Mouse (Mus musculus) intestine, embryonic 16.5 days (tissue): ENCODE data around the gene Specc1l. TPM values are rescaled to one million over a fixed set of nuclear protein-coding genes. Genes with fewer than 3 reads are reported as not detected.

ENCODE experiments used
- ATAC-seq: fragments of 200-750 bp; cut with Nextera tagmentation; 2 replicates; pipeline ENCODE4 v1.8.0; 2017; ENCODE audit warnings: moderate TSS enrichment, moderate library complexity
- H3K27ac ChIP-seq: fragments of 300-500 bp; sonication (generic); 2 replicates; pipeline ENCODE4 v1.5.1; 2014; ENCODE audit warnings: mild to moderate bottlenecking, low read length
- H3K27me3 ChIP-seq: fragments of 300-500 bp; sonication (generic); replicated peaks from 2 replicates; pipeline ENCODE4 v1.6.1; 2014; ENCODE audit warnings: low read length, control low read depth, mixed read lengths; ENCODE audit not compliant: control insufficient read depth, insufficient read depth
- H3K36me3 ChIP-seq: fragments of 300-500 bp; sonication (generic); 2 replicates; pipeline ENCODE4 v1.6.1; 2014; ENCODE audit warnings: low read length, control low read depth; ENCODE audit not compliant: control insufficient read depth, insufficient read depth
- H3K4me1 ChIP-seq: fragments of 300-500 bp; sonication (generic); 2 replicates; pipeline ENCODE4 v1.6.1; 2014; ENCODE audit warnings: low read length, control low read depth, mixed read lengths; ENCODE audit not compliant: control insufficient read depth, insufficient read depth
- H3K4me2 ChIP-seq: fragments of 300-500 bp; sonication (generic); 2 replicates; pipeline ENCODE4 v1.6.1; 2014; ENCODE audit warnings: low read depth, low read length, control low read depth
- H3K4me3 ChIP-seq: fragments of 300-500 bp; sonication (generic); 2 replicates; pipeline ENCODE4 v1.5.1; 2014; ENCODE audit warnings: mild to moderate bottlenecking, low read length
- H3K9ac ChIP-seq: fragments of 300-500 bp; sonication (generic); 2 replicates; pipeline ENCODE4 v1.6.1; 2014; ENCODE audit warnings: low read depth, low read length
- H3K9me3 ChIP-seq: fragments of 300-500 bp; sonication (generic); 2 replicates; pipeline ENCODE4 v1.6.1; 2016; ENCODE audit warnings: low read length, control low read depth; ENCODE audit not compliant: control insufficient read depth
- WGBS: fragments of 180-500 bp; shearing (Covaris S2); extraction: QIAGEN DNeasy Blood & Tissue Kit; methylation state at CpG from one replicate; pipeline ENCODE4 v1.1.7; 2014; 5-methylcytosine and 5-hydroxymethylcytosine counted together
- polyA plus RNA-seq: library from polyadenylated mRNA; unstranded; fragments of >200 nt; fragmentation: Nextera tagmentation; extraction: Ambion mirVana; gene quantifications from 2 replicates; pipeline ENCODE4 v1.2.1, GENCODE M21; 2015

The Specc1l gene
- polyA plus RNA-seq, 1 experiment from 2014 or later, result 22.1 TPM

- ATAC-seq, result no peak
- no peak overlapping the region for H3K4me3 ChIP-seq
- 80% methylated on average over 8 of the region's 8 CpGs for WGBS
- 0 out of 2 replicates have a peak, but pooled peaks cover 3% of the 10 kb centered on the region for H3K27me3 ChIP-seq
- no peaks in the 10 kb centered on the region for H3K9me3 ChIP-seq
- no peak overlapping the region for H3K4me2 ChIP-seq
- H3K27ac ChIP-seq, result no peak overlapping the region
- no peaks in the 10 kb centered on the region for H3K36me3 ChIP-seq
- no peaks in the 10 kb centered on the region for H3K4me1 ChIP-seq
- no peak overlapping the region for H3K9ac ChIP-seq
These were observed 112.1 kb downstream of the Specc1l start for GRCm38 (mm10) chr10:75323986-75324385.

- Histone ChIP-seq H3K4me1 (no peaks in the 10 kb centered on the region), H3K36me3 (no peaks in the 10 kb centered on the region), H3K4me3 (no peak overlapping the region), H3K4me2 (no peak overlapping the region), H3K27me3 (0 out of 2 replicates have a peak, but pooled peaks cover 3% of the 10 kb centered on the region), H3K27ac (no peak overlapping the region), H3K9ac (no peak overlapping the region), H3K9me3 (no peaks in the 10 kb centered on the region)
- ATAC-seq, result no peak
- 69% methylated on average over 10 of the region's 10 CpGs for WGBS
These were observed 112.5 kb downstream of the Specc1l start for GRCm38 (mm10) chr10:75324391-75324790.

GRCm38 (mm10) chr10:75325821-75326220, 113.9 kb downstream of the Specc1l start:
- Histone ChIP-seq H3K36me3 (no peaks in the 10 kb centered on the region), H3K9me3 (no peaks in the 10 kb centered on the region), H3K4me2 (no peak overlapping the region), H3K9ac (no peak overlapping the region), H3K27ac (no peak overlapping the region), H3K4me3 (no peak overlapping the region), H3K4me1 (no peaks in the 10 kb centered on the region), H3K27me3 (no peaks in the 10 kb centered on the region)
- 94% methylated on average over 23 of the region's 23 CpGs for WGBS
- ATAC-seq, result no peak

GRCm38 (mm10) chr10:75326553-75326952, 114.7 kb downstream of the Specc1l start:
- H3K4me3 ChIP-seq, result no peak overlapping the region
- 59% methylated on average over 3 of the region's 3 CpGs for WGBS
- H3K4me1 ChIP-seq, result no peaks in the 10 kb centered on the region
- ATAC-seq, result no peak
- H3K9ac ChIP-seq, result no peak overlapping the region
- no peaks in the 10 kb centered on the region for H3K27me3 ChIP-seq
- H3K36me3 ChIP-seq, result no peaks in the 10 kb centered on the region
- H3K4me2 ChIP-seq, result no peak overlapping the region
- no peaks in the 10 kb centered on the region for H3K9me3 ChIP-seq
- no peak overlapping the region for H3K27ac ChIP-seq

GRCm38 (mm10) chr10:75327081-75327480, 115.2 kb downstream of the Specc1l start:
- no peak overlapping the region for H3K4me2 ChIP-seq
- H3K4me3 ChIP-seq, result no peak overlapping the region
- H3K9ac ChIP-seq, result no peak overlapping the region
- no peaks in the 10 kb centered on the region for H3K27me3 ChIP-seq
- no peak overlapping the region for H3K27ac ChIP-seq
- no peaks in the 10 kb centered on the region for H3K9me3 ChIP-seq
- no peaks in the 10 kb centered on the region for H3K4me1 ChIP-seq
- 65% methylated on average over 11 of the region's 11 CpGs for WGBS
- H3K36me3 ChIP-seq, result no peaks in the 10 kb centered on the region
- no peak for ATAC-seq

GRCm38 (mm10) chr10:75328201-75328704, 116.4 kb downstream of the Specc1l start:
- Histone ChIP-seq H3K4me3 (no peak overlapping the region), H3K4me2 (no peak overlapping the region), H3K9me3 (no peaks in the 10 kb centered on the region), H3K27ac (no peak overlapping the region), H3K36me3 (no peaks in the 10 kb centered on the region), H3K27me3 (no peaks in the 10 kb centered on the region), H3K9ac (no peak overlapping the region), H3K4me1 (no peaks in the 10 kb centered on the region)
- no peak for ATAC-seq
- 49% methylated on average over 4 of the region's 4 CpGs for WGBS

GRCm38 (mm10) chr10:75332268-75332667, 120.4 kb downstream of the Specc1l start:
- WGBS, result 85% methylated on average over 3 of the region's 3 CpGs
- H3K4me1 ChIP-seq, result no peaks in the 10 kb centered on the region
- no peak overlapping the region for H3K27ac ChIP-seq
- H3K9ac ChIP-seq, result no peak overlapping the region
- no peak overlapping the region for H3K4me2 ChIP-seq
- no peak overlapping the region for H3K4me3 ChIP-seq
- H3K9me3 ChIP-seq, result no peaks in the 10 kb centered on the region
- H3K36me3 ChIP-seq, result no peaks in the 10 kb centered on the region
- no peak for ATAC-seq
- H3K27me3 ChIP-seq, result no peaks in the 10 kb centered on the region

- Histone ChIP-seq H3K27me3 (no peaks in the 10 kb centered on the region), H3K4me3 (no peak overlapping the region), H3K4me1 (no peaks in the 10 kb centered on the region), H3K4me2 (no peak overlapping the region), H3K27ac (no peak overlapping the region), H3K36me3 (no peaks in the 10 kb centered on the region), H3K9ac (no peak overlapping the region), H3K9me3 (no peaks in the 10 kb centered on the region)
- 91% methylated on average over 23 of the region's 23 CpGs for WGBS
- ATAC-seq, result no peak
These were observed 121.4 kb downstream of the Specc1l start for GRCm38 (mm10) chr10:75333176-75333776.

GRCm38 (mm10) chr10:75334175-75334574, 122.3 kb downstream of the Specc1l start:
- H3K9ac ChIP-seq, result no peak overlapping the region
- WGBS, result 61% methylated on average over 7 of the region's 7 CpGs
- H3K4me1 ChIP-seq, result no peaks in the 10 kb centered on the region
- no peak overlapping the region for H3K4me2 ChIP-seq
- ATAC-seq, result no peak
- no peaks in the 10 kb centered on the region for H3K9me3 ChIP-seq
- H3K27me3 ChIP-seq, result no peaks in the 10 kb centered on the region
- no peak overlapping the region for H3K27ac ChIP-seq
- H3K4me3 ChIP-seq, result no peak overlapping the region
- H3K36me3 ChIP-seq, result no peaks in the 10 kb centered on the region

GRCm38 (mm10) chr10:75335075-75335474, 123.2 kb downstream of the Specc1l start:
- WGBS, result 78% methylated on average over 6 of the region's 6 CpGs
- H3K4me1 ChIP-seq, result no peaks in the 10 kb centered on the region
- ATAC-seq, result no peak

More at GRCm38 (mm10) chr10:75335075-75335474, 123.2 kb downstream of the Specc1l start:
- Histone ChIP-seq H3K36me3 (no peaks in the 10 kb centered on the region), H3K4me2 (no peak overlapping the region), H3K9ac (no peak overlapping the region), H3K4me3 (no peak overlapping the region), H3K9me3 (no peaks in the 10 kb centered on the region), H3K27ac (no peak overlapping the region), H3K27me3 (no peaks in the 10 kb centered on the region)
